Mouse (Mus musculus) heart, postnatal 4 days (tissue): ENCODE measurements at regions not wholly inside any gene's neighbourhood (a gene's known extent, or its start where the extent isn't known, plus 50 kb on each side); places are given as distances from the start of the nearest gene placed in this dataset.

Experiments used
- DNase-seq: peaks from one replicate; pipeline ENCODE4 v3.0.0; 2021

DNA sequence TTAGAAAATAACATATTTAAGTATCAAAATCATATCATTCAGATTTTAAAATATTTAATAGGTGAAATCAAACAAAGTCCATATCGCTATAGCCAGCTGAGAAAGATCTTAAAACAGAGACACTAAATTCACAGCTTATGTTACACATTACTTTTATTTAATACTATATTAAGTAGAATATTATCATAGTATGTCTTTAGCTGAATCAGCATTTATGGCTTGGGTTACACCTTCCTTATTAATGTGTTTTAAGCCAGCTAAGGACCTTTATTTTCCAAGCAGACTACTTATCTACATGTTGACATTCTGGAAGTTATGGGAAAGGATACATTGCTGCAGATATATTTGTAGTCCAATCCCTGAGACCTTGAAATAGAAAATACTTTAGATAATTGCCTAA, 684.9 kb upstream of the Adgrl4 start:
- no peak for DNase-seq

DNA sequence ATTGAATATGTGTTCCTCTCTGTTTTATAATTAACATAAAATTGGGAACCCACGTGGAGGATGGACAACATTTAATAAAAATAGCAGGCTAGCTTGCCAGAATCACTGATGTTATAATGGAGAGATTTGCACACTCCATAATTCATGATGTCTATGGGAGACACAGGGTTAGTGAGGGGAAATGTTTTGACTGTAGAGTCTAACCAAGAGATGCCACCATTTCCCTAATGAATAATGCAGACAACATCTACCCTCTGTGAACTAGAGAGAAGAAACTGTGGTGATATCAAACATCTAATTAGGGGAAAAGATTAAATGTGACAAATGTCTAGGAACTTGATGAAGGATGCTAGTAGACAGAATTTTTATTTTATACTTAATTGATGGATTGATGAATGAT, 677.8 kb upstream of the Adgrl4 start:
- DNase-seq, result no peak

- no peak for DNase-seq
These were observed 653.1 kb upstream of the Adgrl4 start for GRCm38 (mm10) chr3:150784576-150784975.

GRCm38 (mm10) chr3:150817807-150818206, 619.9 kb upstream of the Adgrl4 start:
- DNase-seq, result no peak

DNA sequence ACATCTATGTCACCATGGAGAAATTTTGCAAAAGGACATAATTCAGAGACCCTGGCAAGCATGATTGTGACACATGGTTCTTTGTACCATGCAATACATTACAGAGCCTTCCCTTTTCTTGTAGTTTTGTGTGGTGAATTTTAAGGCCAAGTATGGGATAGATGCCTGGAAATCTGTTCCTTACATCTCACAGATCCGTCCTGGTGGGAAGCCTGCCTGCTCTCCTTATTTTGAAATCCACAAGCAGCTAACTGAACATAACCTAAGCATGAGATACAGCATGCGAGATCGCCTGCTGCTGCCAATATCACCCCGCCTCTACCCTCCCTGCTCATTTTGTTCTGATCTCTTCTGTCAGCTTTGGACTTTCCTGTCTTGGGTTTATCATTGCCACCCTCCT, 618.3 kb upstream of the Adgrl4 start:
- DNase-seq, result no peak

DNA sequence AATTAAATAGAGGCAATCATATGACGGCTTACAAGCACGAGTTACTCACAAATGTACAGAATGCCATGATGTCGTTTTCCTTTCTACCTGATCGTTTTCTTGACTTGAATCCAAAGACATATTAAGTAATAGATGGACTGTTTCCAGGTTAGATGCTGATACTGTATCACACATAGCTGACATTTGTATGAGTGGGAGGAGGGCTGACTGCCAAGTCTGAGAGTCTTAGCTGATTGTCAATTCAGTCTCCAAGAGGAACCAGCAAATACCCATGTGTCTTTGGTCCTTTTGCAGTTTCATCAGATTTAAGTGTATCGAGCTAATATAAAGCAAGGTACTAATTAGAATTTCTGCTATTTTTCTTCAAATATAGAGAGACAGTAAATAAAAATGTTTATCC, 617.6 kb upstream of the Adgrl4 start:
- peak; percentile 12 for DNase-seq

GRCm38 (mm10) chr3:150846029-150846428, 591.7 kb upstream of the Adgrl4 start:
- DNase-seq, result no peak

DNA sequence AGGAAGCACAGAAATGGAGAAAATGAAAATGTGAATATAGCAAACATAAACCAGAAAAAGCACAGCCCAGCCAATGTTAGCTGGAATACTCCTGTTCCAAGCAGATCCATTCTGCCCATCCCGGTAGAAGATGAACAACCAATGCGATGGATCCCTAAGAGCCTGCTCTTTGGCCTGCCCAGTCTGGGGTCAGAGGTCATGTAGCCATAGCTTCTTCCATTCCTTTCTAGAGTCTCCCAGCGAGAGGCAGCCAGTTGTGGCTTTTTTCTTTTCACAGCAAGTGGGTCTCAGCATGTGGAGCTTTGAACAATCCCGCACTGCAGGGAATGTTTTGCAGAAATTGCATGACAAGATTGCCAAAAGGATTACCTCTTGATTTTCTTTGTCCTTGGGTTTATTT, 585.6 kb upstream of the Adgrl4 start:
- no peak for DNase-seq

GRCm38 (mm10) chr3:150896668-150897067, 541.0 kb upstream of the Adgrl4 start:
- no peak for DNase-seq

DNA sequence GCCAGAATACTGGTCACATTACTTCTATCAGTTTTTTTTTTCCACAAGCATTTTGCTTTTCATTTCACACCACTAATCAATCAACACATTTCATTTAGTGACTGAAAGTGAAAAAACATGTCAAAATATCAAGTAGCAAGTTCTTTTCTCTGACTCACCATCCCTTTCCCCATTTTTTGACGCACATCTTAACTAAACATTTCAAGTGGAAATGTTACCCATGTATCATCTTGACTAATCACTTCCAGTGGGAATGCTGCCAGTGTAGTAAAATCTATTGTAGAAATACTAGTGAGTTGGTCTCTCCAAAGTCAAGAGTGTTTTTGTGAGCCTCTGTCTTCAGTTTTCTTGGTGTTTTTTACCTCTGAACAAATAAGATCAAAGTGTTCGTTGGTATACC, 527.6 kb upstream of the Adgrl4 start:
- no peak for DNase-seq

DNA sequence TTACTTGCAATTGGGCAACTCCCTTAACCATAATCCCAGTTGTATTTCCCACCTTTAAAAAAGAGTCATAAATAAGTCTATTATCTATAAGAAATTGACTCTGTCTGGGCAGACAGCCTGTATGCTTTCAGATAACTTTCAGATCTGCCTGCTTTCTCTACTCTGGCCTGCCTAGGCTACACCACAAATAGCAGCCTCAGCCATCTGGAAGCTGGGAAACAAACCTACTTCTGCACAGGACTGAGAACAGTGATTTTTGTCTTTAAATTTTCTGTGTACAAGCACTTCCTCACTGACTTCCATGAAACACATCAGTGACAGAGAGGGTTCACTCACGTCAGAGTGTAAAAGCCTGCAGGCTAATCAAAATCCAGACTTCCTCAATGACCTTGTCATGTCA, 482.8 kb upstream of the Adgrl4 start:
- DNase-seq, result no peak

GRCm38 (mm10) chr3:150999652-151000051, 438.0 kb upstream of the Adgrl4 start:
- DNase-seq, result no peak

DNA sequence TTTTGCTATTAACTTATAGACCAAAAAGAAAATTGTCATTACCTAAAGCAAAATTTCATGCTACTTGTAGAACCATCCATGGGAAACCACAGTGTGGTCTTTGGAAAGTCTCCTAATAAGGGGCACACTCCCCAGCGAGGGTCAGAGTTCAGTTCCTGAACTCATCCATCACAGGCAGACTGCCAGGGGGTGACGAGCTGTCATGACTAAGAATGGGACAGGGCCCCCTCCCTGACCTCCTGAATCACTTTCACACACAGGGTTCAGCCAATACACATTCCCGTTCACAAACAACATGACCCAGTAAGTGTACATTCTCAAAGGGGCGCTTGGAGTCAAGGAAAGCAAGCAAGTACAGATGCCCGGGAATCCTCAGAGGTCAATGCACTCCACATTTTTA, 437.5 kb upstream of the Adgrl4 start:
- DNase-seq, result no peak

GRCm38 (mm10) chr3:151001881-151002412, 435.7 kb upstream of the Adgrl4 start:
- peak; percentile 9 for DNase-seq

GRCm38 (mm10) chr3:151003524-151003923, 434.2 kb upstream of the Adgrl4 start:
- no peak for DNase-seq

- DNase-seq, result no peak
These were observed 433.7 kb upstream of the Adgrl4 start for GRCm38 (mm10) chr3:151003990-151004389.

- no peak for DNase-seq
These were observed 417.7 kb upstream of the Adgrl4 start for GRCm38 (mm10) chr3:151020014-151020413.

- DNase-seq, result no peak
These were observed 380.2 kb upstream of the Adgrl4 start for GRCm38 (mm10) chr3:151057491-151057890.

DNA sequence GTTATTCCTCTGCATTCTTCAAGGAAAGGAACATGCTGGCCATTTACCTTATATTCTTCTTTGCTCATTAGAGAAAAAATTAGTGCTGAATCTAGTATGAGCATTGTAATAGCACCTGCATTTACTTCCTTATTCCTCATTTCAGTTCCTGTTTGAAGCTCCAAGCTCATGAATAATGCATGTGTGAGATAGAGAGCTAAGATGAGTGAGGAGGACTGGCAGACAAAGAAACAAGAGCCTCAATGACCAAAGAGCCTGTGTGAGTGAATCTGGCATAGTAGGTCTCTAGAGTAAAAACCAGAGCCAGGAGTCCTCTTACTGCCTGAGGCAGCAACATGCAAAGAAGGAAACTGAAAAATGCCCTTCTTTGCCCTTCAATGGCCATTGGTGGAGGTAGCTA, 365.4 kb upstream of the Adgrl4 start:
- DNase-seq, result no peak

GRCm38 (mm10) chr3:151116831-151117230, 320.9 kb upstream of the Adgrl4 start:
- DNase-seq, result no peak

DNA sequence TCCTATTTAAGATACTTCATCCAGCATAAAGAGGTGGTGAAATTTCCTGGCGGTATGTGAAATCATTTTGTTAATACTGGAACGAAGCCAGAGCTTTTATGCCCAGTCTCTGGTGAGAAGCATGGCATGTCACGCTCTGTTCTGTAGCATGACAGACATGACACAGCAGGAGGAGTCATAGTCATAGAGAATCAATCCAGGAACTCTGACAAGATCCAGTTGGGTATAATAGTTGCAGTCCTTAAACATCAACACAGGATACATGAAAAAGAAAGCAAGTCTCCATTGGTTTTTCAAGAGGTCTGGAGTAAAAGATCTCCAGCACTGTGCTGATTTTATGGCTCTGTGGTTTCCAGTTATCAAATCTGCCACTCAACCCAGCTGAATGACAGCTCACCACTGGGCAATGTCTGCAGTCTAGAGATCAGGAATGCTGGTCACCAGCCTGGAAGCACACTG, 320.1 kb upstream of the Adgrl4 start:
- DNase-seq, result no peak

DNA sequence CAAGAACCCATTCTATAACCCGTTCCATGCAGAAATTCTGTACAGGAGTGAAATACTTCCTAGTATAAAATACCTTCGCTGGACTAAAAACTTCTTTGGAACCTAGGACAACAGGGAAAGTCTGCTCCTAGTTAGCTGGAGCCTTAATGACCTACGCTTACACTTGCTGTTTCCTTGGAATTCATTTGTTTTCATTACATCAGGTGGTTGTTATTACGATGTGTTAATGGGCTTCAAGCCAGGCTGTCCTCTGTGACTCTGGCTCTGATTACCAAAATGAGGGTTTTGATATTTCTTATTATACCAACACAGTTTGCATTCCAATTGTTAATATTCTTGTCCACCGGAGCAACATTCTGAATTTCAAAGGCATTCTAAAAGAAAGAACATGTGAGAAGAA, 313.6 kb upstream of the Adgrl4 start:
- no peak for DNase-seq

GRCm38 (mm10) chr3:151146889-151147288, 290.8 kb upstream of the Adgrl4 start:
- DNase-seq, result no peak

- no peak for DNase-seq
These were observed 284.3 kb upstream of the Adgrl4 start for GRCm38 (mm10) chr3:151153340-151153739.

GRCm38 (mm10) chr3:151160516-151160915, 277.2 kb upstream of the Adgrl4 start:
- no peak for DNase-seq
